Mouse (Mus musculus) embryo, embryonic 11 days (tissue): ENCODE data around the gene Mob3b.
"Not testable (repeated sequence)": the region's sequence is repeated elsewhere in the genome, so short reads cannot be mapped to it uniquely, and the experiment has no call there.

Experiments
- DNase-seq: peaks from one replicate; pipeline ENCODE4 v3.0.0-alpha.2; 2015

Gene Mob3b

DNA sequence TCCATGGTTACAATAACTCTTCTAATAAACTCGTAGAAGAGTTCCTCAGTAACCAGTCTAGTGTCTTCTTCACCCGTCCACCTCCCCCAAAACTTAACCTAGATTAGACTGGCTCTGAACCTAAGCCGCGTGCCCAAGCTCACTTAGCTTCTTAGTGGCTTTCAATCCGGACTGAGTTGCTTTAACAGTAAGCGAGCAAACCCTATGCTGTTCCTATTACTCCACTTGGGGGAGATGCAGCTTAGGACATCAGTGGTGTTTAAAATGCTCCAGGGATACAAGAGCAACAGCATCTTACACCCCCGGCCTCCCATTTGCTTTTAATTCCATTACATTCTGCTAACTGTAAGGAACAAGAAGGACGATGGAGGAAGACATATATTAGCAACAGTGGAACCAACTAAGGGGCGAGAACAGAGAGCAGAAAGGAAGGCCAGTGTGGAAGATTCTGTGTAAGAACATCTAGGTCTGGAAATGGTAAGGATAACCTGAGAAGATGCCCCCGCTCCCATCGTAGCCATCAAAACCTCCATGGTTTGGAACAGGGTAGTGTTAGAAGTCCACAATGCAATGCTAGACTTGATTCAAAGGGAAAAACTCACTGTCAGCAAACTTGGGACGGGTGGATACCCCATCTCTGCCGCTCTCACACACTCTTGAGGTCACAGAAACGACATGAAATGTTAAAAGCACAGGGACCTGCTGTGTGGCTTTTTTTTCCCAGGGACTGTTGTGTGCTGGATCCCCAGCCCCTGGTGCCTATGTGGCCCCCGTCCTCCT is 196.3 kb downstream of the Mob3b start:
- peak; percentile 41 for DNase-seq

DNA sequence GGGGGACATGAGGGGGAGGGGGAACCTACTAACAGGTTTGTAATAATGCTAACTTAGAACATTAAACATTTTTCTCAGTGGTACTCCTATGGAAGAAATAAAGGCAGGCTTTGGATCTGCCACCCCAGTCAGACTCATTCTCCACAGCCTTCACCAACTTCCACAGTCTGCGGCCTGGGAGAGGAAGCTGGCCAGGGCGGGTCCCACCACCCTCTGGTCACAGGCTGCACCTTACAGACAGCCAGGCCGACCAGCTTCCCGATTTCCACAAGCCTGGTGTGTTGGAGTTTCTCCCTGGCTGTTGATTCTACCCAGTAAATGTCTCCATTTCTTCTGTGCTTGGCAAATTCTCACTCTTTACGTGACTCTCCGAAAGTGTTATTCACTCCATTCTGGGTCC is 197.8 kb downstream of the Mob3b start:
- no peak for DNase-seq

DNA sequence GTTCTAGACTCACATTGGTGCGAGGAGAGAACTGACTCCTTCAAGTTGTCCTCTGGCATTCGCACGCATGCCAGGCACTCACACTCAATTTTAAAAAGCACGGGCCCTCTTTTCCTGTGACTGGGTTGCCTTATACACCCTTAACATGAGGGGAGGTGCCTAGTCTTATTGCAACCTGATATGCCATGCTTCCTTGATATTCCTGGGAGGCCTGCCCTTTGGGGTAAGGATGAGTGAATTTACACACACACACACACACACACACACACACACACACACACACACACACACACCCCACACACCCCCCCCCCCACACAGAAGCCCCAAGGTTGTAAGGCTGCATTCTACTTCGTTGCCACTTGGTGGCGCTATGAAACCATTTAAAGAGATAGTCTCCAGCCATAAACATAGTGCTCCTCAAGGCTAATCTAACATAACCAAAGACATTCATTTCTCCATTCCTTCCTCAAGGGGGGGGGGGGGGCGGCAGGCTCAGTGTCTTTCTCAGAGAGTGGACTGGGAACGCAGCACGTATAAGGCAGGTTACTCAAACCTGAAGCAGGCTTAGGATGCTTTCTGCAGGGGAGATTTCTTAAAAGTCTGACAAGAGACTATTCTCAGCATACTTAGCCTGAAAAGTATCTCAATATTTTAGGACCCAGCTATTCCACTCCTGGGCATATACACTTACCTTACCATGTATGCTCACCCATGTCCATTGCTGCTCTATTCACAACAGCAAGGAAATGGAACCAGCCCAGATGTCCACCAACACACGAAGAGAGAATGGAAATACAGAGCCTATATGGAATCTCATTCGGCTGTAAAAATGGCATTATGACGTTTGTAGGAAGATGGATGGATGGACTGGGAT is 198.9 kb downstream of the Mob3b start:
- DNase-seq: peak; percentile 61

DNA sequence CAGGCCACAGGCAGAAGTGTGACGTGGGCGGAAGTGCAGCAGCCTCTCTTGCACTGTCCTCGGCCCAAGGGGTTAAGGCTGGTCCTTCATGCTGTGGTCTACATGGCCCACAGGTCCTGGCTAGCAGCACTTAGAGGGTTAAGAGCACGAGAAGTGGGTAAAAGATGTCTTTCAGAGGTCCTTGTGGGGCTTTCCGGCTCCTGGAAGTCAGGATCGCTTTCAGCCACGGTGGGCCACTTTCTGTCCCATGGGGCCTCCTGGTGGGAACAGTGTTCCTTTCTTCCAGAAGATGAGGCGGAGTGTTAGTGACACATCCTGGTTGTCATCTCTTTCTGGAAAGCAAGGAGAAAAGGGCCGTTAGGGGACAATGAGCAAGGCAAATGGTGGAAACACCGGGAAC is 203.6 kb downstream of the Mob3b start:
- DNase-seq: no peak

DNA sequence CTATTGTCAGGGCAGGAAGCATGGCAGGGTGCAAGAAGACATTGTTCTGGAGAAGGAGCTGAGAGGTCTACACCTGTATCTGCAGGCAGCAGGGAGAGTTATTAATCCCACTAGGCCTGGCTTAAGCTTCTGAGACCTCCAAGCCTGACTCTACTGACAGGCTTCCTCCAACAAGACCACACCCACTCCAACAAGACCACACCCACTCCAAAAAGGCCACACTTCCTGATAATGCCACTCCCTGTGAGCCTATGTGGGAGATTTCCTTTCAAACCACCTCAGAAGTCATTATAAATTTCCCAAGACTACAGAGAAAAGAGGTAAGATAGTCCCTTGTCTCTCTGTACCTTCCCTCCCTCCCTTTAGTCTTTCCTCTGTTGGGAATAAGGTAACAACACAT is 210.1 kb downstream of the Mob3b start:
- no peak for DNase-seq

DNA sequence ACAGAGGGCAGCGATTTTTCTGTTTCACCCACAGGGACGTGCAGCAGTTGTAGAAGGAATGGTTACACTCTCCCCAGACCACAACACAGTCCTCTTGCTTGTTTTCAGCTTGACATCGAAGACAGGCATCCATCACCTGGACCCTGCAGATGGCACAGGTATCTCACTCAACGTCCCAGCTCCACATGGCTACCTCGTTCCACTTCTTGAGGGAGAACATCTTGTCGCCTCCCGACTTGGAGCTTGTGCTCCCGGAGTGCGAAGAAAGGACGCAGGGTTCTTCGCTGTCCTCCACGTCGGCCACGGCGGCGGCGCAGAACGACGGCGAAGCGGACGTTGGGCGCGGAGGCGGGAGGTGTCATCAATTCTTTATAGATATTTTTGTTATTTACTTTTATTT is 216.2 kb downstream of the Mob3b start:
- DNase-seq: no peak

DNA sequence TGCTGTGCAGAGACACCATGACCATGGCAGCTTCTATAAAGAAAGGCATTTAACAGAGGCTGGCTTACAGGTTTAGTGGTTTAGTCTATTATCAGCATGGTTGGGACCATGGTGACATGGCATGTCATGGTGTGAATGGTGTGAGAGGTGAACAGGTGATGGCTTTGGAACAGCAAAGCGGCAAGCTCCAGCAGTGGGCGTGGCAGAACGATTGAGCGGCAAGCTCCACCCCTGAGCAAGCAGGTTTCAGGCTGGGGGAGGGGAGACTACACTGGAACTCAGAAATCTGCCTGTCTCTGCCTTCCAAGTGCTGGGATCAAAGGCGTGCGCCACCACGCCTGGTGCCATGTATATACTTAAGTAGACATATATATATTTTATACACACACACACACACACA is 228.9 kb downstream of the Mob3b start:
- not testable (repeated sequence) for DNase-seq

DNA sequence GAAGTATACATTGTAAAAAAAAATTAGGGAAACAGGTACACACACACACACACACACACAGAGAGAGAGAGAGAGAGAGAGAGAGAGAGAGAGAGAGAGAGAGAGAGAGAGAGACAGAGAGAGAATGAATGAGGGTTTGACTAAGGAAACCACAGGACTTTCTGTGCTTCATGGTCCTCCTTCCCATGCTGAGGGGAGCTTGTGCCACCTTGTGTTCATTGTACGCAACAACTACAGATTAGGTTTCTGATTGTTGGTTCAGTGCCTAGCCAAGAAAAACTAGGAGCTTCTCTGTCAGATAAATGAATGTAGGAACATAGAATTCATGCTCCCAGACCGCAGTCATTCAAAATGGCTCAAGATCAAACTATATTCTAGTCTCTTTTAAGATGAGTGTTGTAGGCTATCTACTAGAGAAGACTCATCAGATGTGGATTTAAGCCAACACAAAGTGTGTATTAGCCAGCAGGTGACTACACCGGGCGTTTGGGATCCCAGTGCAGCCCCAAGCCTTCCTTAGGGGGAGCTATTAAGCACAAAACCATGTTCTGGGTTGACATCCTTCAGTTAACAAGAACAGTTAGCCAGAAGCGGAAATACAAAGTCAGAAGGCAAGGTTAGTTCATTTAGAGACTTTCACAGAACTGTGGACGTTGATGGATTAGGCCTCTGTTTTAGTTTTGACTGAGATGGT is 235.0 kb downstream of the Mob3b start:
- DNase-seq: peak; percentile 74

DNA sequence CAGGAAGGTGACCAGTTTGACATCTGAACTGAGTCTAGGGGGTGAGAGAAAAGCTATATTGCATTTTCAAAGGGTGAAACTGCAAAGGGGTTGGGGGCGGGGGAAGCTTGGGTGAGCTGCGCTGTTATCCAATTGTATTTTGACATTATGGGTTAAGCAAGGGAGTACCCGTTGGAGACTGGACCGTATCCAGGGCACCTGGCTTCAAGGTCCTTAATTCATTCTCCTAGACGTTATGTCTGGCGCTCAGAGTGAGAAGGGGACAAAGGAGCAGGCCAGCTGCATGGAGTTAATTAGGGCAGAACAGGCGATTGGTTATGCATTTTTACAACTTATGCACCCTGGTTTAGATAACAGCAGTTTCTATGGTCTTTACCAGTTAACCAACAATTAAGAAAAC is 239.9 kb downstream of the Mob3b start:
- DNase-seq: peak; percentile 3

DNA sequence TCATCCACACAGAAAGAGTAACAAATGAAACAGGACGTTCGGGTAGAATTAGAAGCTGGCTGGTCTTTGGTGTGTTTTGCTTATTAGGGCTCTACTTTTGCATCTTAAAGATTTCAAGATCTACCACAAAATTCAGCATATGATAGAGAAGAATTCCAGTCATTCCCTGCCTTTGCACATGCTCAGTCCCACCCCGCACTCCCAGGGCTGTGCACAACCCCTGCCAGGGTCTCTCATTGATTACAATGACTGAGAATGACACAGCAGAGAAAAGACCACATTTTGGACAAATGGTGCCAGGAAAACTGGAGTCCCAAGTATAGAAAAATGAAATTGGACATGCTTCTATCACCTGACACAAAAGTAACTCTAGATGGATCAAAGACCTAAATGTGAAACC is 245.1 kb downstream of the Mob3b start:
- DNase-seq: no peak

DNA sequence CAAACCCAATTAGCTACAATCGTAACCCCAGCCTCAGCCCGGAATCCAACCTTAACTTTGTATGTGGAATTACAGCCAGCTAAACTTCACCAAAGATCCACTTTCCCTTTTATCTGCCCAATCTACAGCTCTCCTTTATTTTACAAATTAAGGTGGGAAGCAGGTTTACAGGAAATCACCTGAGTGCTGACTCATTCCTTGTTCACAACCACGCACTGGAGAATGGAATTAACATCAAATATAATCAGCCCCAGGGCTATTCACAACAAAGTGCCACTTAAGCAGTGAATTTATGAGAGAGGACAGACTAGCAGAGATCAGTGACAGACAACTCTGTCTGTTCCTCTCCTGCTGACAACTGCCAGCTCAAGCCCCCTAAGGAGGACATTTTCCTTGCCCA is 245.9 kb downstream of the Mob3b start:
- DNase-seq: no peak

DNA sequence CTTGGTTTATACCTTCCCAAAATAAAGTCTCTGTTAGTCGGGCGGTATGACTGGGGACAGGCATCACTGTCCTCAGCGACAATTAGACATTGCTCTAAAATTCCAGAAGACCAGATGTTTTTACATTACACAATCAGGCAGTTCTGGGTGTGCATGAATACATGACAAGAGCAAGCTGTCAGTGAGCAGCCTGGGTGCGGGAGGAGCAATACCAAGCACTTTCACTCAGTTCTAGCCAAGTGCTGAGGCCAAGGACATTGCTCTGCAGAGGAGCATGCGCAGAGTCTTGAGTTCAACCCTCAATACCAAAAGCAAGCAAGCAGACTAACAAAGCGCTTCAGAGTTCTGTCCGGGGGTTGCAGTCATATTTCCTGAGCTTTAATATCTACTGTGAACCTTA is 249.2 kb downstream of the Mob3b start:
- DNase-seq: no peak

DNA sequence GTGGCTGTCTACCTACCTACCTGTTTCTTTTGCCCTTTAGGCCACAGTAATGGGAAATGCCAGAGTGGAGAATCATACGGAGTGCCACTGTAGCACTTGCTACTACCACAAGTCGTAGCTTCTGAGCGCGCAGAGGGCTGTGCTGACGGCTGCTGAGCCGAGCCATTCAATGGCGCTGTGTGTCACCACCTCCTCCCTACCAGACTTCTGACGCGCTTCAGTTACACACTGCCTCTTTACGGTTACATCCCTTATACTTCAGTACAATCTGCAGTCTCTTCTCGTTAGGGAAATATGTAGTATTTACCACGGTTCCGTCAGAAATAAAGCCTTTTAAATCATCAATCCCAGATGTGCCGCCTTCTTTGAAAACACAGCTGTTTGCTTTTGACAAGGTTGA is 250.3 kb downstream of the Mob3b start:
- DNase-seq: peak; percentile 36

DNA sequence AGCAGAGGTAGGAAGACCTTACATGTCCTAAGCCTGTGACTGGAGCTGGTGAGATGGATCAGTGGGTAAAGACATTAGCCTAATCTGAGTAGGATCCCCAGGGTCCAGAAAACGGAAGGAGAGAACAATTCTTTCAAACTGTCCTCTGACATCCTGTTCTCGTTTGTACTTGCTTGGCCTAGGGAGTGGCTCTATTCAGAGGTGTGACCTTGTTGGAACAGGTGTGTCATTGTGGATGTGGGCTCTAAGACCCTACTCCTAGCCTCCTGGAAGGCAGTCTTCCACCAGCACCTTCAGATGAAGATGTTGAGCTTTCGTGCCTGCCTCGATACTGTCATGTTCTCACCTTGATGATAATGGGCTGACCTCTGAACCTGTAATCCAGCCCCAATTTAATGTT is 251.1 kb downstream of the Mob3b start:
- DNase-seq: no peak

DNA sequence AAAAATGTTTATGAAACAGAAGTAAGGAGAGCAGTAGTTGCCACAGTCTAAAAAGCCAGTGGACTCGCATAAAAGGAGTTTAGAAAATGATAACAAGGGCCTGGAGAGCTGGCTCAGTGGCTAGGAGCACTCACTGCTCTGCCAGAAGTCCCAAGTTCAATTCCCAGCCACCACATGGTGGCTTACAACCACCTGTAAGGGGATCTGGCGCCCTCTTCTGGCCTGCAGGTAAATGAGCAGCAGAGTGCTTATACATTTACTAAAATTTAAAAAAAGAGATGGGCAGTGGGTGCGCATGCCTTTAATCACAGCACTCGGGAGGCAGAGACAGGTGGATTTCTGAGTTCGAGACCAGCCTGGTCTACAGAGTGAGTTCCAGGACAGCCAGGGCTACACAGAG is 251.9 kb downstream of the Mob3b start:
- DNase-seq: peak; percentile 25

DNA sequence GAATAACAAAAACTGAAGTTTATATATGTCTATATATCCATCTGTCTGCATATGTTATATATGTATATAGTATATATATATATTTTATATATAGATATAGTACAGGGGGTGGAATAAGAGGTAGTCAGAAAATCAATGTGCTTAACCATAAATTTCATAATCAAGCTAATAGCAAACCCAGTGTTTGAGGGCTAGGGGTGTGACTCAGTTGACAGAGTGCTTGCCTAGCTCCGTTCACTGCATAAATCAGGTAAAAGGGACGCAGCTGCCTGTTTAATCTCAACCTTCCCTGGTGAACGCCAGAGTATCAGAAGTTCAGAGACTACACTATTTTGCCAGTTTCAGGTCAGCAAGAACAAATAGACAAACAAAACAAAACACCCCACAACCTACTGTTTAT is 255.7 kb downstream of the Mob3b start:
- not testable (repeated sequence) for DNase-seq

DNA sequence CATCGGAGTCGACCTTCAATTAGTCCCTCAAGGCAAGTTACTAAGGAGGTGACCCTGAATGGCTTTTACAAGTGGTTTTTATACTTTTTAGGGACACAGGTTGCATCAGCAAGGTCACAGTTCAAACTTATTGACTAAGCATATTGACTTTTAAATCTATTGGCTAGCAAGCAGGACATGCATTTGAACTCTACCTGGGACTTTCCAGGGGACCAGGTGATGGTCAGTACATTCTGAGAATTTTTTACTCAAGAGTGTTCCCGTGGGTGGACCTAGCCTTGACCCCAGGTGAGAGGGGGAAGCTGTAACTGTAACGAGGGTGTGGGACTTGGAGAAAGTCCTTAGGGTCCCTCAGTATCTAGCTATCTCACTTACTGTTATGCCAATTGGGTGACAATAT is 256.1 kb downstream of the Mob3b start:
- no peak for DNase-seq

DNA sequence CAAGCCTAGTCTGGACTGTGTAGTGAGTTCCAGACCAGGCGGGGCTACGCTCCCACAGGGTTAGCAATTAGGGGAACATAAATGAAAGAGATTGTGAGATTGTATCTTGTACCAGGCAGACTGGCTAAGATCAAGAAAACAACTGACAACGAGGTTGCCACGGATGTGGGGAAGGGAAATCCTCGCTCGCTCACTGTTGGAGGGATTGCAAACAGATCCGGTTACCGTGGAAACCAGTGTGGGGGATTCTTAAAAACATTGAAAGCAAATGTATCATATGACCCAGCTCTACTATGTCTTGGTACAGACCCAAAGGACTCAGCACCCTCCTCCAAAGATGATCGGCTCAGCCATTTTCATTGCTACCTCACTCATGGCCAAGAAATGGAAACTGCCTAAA is 257.1 kb downstream of the Mob3b start:
- peak; percentile 42 for DNase-seq

DNA sequence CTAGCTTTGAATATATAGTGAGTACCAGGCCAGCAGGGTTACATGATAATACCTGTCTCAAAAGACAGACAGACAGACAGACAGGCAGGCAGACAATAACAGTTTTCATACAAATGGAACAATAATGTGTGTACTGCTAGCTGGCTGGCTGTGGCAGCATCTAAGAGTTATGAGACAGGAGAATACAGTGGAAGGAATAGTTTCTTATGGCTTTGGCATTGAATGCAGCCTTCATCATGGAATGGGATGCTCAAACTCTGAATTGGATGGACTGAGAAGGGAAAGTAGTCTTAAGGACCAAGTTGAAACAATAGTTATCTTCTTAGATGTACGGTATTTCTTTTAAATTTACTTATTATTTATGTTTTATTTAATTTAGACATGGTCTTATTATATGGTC is 258.0 kb downstream of the Mob3b start:
- DNase-seq: no peak
